Mouse (Mus musculus): ENCODE results near the gene Sik2. TPM values are rescaled to one million over a fixed set of nuclear protein-coding genes. Genes with fewer than 3 reads are reported as not detected.
A peak's percentile ranks its signal among the peaks of the same experiment; 100 is the strongest.

Gene Sik2
- polyA plus RNA-seq, 1 experiment from 2014 or later: 18.2 TPM

GRCm38 (mm10) chr9:50885600-50885987, 123.3 kb downstream of the Sik2 start:
- H3K36me3 ChIP-seq: peaks cover 34% of the 10 kb centered on the region
- ATAC-seq (ENCODE audit: insufficient number of reproducible peaks, low FRiP score): no peak
- 72% methylated on average over 1 of the region's 1 CpGs for WGBS
- no peak overlapping the region; the same call in 1 of the 2 replicates for H3K9ac ChIP-seq
- no peak overlapping the region for H3K4me2 ChIP-seq
- H3K27ac ChIP-seq (ENCODE audit: poor library complexity, severe bottlenecking): no peak overlapping the region
- peaks cover 42% of the 10 kb centered on the region for H3K4me1 ChIP-seq (replicated peaks)
- no peaks in the 10 kb centered on the region for H3K9me3 ChIP-seq (replicated peaks)
- no peaks in the 10 kb centered on the region for H3K27me3 ChIP-seq (replicated peaks)
- H3K4me3 ChIP-seq: no peak overlapping the region

- H3K4me3 ChIP-seq: no peak overlapping the region
- ATAC-seq (ENCODE audit: insufficient number of reproducible peaks, low FRiP score): no peak
- H3K9ac ChIP-seq: no peak overlapping the region; the same call in 1 of the 2 replicates
- WGBS: 76% methylated on average over 10 of the region's 10 CpGs
- no peaks in the 10 kb centered on the region for H3K9me3 ChIP-seq (replicated peaks)
- no peak overlapping the region for H3K4me2 ChIP-seq
- H3K4me1 ChIP-seq (replicated peaks): peaks cover 42% of the 10 kb centered on the region
- no peaks in the 10 kb centered on the region for H3K27me3 ChIP-seq (replicated peaks)
- peaks cover 40% of the 10 kb centered on the region for H3K36me3 ChIP-seq
- H3K27ac ChIP-seq (ENCODE audit: poor library complexity, severe bottlenecking): 0 out of 2 replicates have a peak overlapping the region, but pooled peaks have one; percentile 25
Measured at GRCm38 (mm10) chr9:50884741-50885599, 123.9 kb downstream of the Sik2 start.

GRCm38 (mm10) chr9:50884093-50884492, 124.8 kb downstream of the Sik2 start:
- Histone ChIP-seq H3K27ac (ENCODE audit: poor library complexity, severe bottlenecking) (0 out of 2 replicates have a peak overlapping the region, but pooled peaks have one; percentile 2), H3K4me2 (no peak overlapping the region), H3K4me3 (no peak overlapping the region), H3K36me3 (peaks cover 48% of the 10 kb centered on the region), H3K9me3 (replicated peaks) (no peaks in the 10 kb centered on the region), H3K4me1 (replicated peaks) (peaks cover 40% of the 10 kb centered on the region), H3K27me3 (replicated peaks) (no peaks in the 10 kb centered on the region), H3K9ac (no peak overlapping the region)
- ATAC-seq (ENCODE audit: insufficient number of reproducible peaks, low FRiP score): no peak
- 83% methylated on average over 8 of the region's 8 CpGs for WGBS

- Histone ChIP-seq H3K36me3 (peaks cover 65% of the 10 kb centered on the region), H3K27me3 (replicated peaks) (no peaks in the 10 kb centered on the region), H3K4me1 (replicated peaks) (peaks cover 22% of the 10 kb centered on the region), H3K27ac (ENCODE audit: poor library complexity, severe bottlenecking) (no peak overlapping the region), H3K4me3 (no peak overlapping the region), H3K4me2 (no peak overlapping the region), H3K9ac (no peak overlapping the region), H3K9me3 (replicated peaks) (no peaks in the 10 kb centered on the region)
- ATAC-seq (ENCODE audit: insufficient number of reproducible peaks, low FRiP score): no peak
- 79% methylated on average over 2 of the region's 2 CpGs for WGBS
Measured at GRCm38 (mm10) chr9:50882183-50882582, 126.7 kb downstream of the Sik2 start.

- ATAC-seq (ENCODE audit: insufficient number of reproducible peaks, low FRiP score): no peak
- WGBS: 57% methylated on average over 3 of the region's 3 CpGs
- Histone ChIP-seq H3K4me3 (no peak overlapping the region), H3K4me1 (replicated peaks) (no peaks in the 10 kb centered on the region; the same call in 1 of the 2 replicates), H3K9ac (no peak overlapping the region), H3K27ac (ENCODE audit: poor library complexity, severe bottlenecking) (no peak overlapping the region), H3K4me2 (no peak overlapping the region), H3K36me3 (peaks cover 91% of the 10 kb centered on the region), H3K9me3 (replicated peaks) (no peaks in the 10 kb centered on the region), H3K27me3 (replicated peaks) (no peaks in the 10 kb centered on the region)
Measured at GRCm38 (mm10) chr9:50877431-50877830, 131.4 kb downstream of the Sik2 start.

GRCm38 (mm10) chr9:50876287-50876686, 132.6 kb downstream of the Sik2 start:
- Histone ChIP-seq H3K4me1 (replicated peaks) (no peaks in the 10 kb centered on the region; the same call in 1 of the 2 replicates), H3K9ac (no peak overlapping the region), H3K36me3 (peaks cover 85% of the 10 kb centered on the region), H3K9me3 (replicated peaks) (no peaks in the 10 kb centered on the region), H3K4me3 (no peak overlapping the region), H3K27ac (ENCODE audit: poor library complexity, severe bottlenecking) (no peak overlapping the region), H3K27me3 (replicated peaks) (no peaks in the 10 kb centered on the region), H3K4me2 (no peak overlapping the region)
- WGBS: 96% methylated on average over 3 of the region's 3 CpGs
- no peak for ATAC-seq (ENCODE audit: insufficient number of reproducible peaks, low FRiP score)

- WGBS: 96% methylated on average over 4 of the region's 4 CpGs
Measured at GRCm38 (mm10) chr9:50875470-50875869, 133.4 kb downstream of the Sik2 start.

GRCm38 (mm10) chr9:50874031-50874430, 134.8 kb downstream of the Sik2 start:
- Histone ChIP-seq H3K36me3 (peaks cover 84% of the 10 kb centered on the region), H3K4me3 (no peak overlapping the region), H3K27ac (ENCODE audit: poor library complexity, severe bottlenecking) (no peak overlapping the region), H3K27me3 (replicated peaks) (no peaks in the 10 kb centered on the region), H3K9ac (no peak overlapping the region), H3K4me1 (replicated peaks) (no peaks in the 10 kb centered on the region; the same call in 1 of the 2 replicates), H3K4me2 (no peak overlapping the region), H3K9me3 (replicated peaks) (no peaks in the 10 kb centered on the region)
- WGBS: 82% methylated on average over 6 of the region's 6 CpGs
- no peak for ATAC-seq (ENCODE audit: insufficient number of reproducible peaks, low FRiP score)

More at GRCm38 (mm10) chr9:50875470-50875869, 133.4 kb downstream of the Sik2 start:
- H3K4me2 ChIP-seq: no peak overlapping the region
- H3K27ac ChIP-seq (ENCODE audit: poor library complexity, severe bottlenecking): no peak overlapping the region
- no peaks in the 10 kb centered on the region for H3K27me3 ChIP-seq (replicated peaks)
- H3K4me3 ChIP-seq: no peak overlapping the region
- ATAC-seq (ENCODE audit: insufficient number of reproducible peaks, low FRiP score): no peak
- no peaks in the 10 kb centered on the region; the same call in 1 of the 2 replicates for H3K4me1 ChIP-seq (replicated peaks)
- no peak overlapping the region for H3K9ac ChIP-seq
- no peaks in the 10 kb centered on the region for H3K9me3 ChIP-seq (replicated peaks)
- peaks cover 88% of the 10 kb centered on the region for H3K36me3 ChIP-seq

- Histone ChIP-seq H3K4me1 (replicated peaks) (no peaks in the 10 kb centered on the region; the same call in 1 of the 2 replicates), H3K36me3 (peaks cover 84% of the 10 kb centered on the region), H3K9me3 (replicated peaks) (no peaks in the 10 kb centered on the region), H3K9ac (no peak overlapping the region), H3K4me2 (no peak overlapping the region), H3K4me3 (no peak overlapping the region), H3K27ac (ENCODE audit: poor library complexity, severe bottlenecking) (no peak overlapping the region), H3K27me3 (replicated peaks) (no peaks in the 10 kb centered on the region)
- WGBS: 87% methylated on average over 9 of the region's 9 CpGs
- ATAC-seq (ENCODE audit: insufficient number of reproducible peaks, low FRiP score): no peak
Measured at GRCm38 (mm10) chr9:50873210-50873609, 135.7 kb downstream of the Sik2 start.

- Histone ChIP-seq H3K27me3 (replicated peaks) (no peaks in the 10 kb centered on the region), H3K27ac (ENCODE audit: poor library complexity, severe bottlenecking) (no peak overlapping the region), H3K9ac (no peak overlapping the region), H3K36me3 (peaks cover 74% of the 10 kb centered on the region), H3K4me1 (replicated peaks) (peaks cover 18% of the 10 kb centered on the region), H3K4me3 (no peak overlapping the region), H3K4me2 (no peak overlapping the region), H3K9me3 (replicated peaks) (no peaks in the 10 kb centered on the region)
- no peak for ATAC-seq (ENCODE audit: insufficient number of reproducible peaks, low FRiP score)
- 83% methylated on average over 2 of the region's 2 CpGs for WGBS
Measured at GRCm38 (mm10) chr9:50868182-50868581, 140.7 kb downstream of the Sik2 start.

GRCm38 (mm10) chr9:50867015-50867414, 141.9 kb downstream of the Sik2 start:
- H3K4me2 ChIP-seq: no peak overlapping the region
- H3K9me3 ChIP-seq (replicated peaks): no peaks in the 10 kb centered on the region
- 94% methylated on average over 6 of the region's 6 CpGs for WGBS
- ATAC-seq (ENCODE audit: insufficient number of reproducible peaks, low FRiP score): no peak
- no peak overlapping the region for H3K4me3 ChIP-seq
- H3K36me3 ChIP-seq: peaks cover 74% of the 10 kb centered on the region
- H3K27ac ChIP-seq (ENCODE audit: poor library complexity, severe bottlenecking): no peak overlapping the region
- no peaks in the 10 kb centered on the region for H3K27me3 ChIP-seq (replicated peaks)
- H3K9ac ChIP-seq: no peak overlapping the region
- peaks cover 18% of the 10 kb centered on the region for H3K4me1 ChIP-seq (replicated peaks)
